Mouse (Mus musculus) limb, embryonic 11.5 days (tissue): ENCODE results near the gene Palb2. TPM values are rescaled to one million over a fixed set of nuclear protein-coding genes. Genes with fewer than 3 reads are reported as not detected.

Experiments used
- ATAC-seq: fragments of 200-750 bp; cut with Nextera tagmentation; 2 replicates; pipeline ENCODE4 v1.8.0; 2017; ENCODE audit warnings: low read depth; ENCODE audit not compliant: insufficient number of reproducible peaks, low FRiP score, low TSS enrichment
- DNase-seq: peaks from one replicate; pipeline ENCODE4 v3.0.0-alpha.2; 2015; ENCODE audit warnings: low spot score
- H3K27ac ChIP-seq: fragments of 300-500 bp; sonication (generic); replicated peaks from 2 replicates; pipeline ENCODE4 v1.5.1; 2014; ENCODE audit warnings: low read depth, mild to moderate bottlenecking, low read length
- H3K27me3 ChIP-seq: fragments of 300-500 bp; sonication (generic); 2 replicates; pipeline ENCODE4 v1.6.1; 2014; ENCODE audit warnings: mild to moderate bottlenecking, low read length, mixed read lengths; ENCODE audit not compliant: control insufficient read depth, insufficient read depth
- H3K36me3 ChIP-seq: fragments of 300-500 bp; sonication (generic); 2 replicates; pipeline ENCODE4 v1.6.1; 2014; ENCODE audit warnings: mild to moderate bottlenecking, low read length, moderate library complexity, mixed read lengths; ENCODE audit not compliant: control insufficient read depth, insufficient read depth
- H3K4me1 ChIP-seq: fragments of 300-500 bp; sonication (generic); 2 replicates; pipeline ENCODE4 v1.6.1; 2014; ENCODE audit warnings: low read length, mixed read lengths; ENCODE audit not compliant: control insufficient read depth, insufficient read depth
- H3K4me2 ChIP-seq: fragments of 300-500 bp; sonication (generic); 2 replicates; pipeline ENCODE4 v1.6.1; 2014; ENCODE audit warnings: low read depth, mild to moderate bottlenecking, moderate library complexity; ENCODE audit not compliant: severe bottlenecking
- H3K4me3 ChIP-seq: fragments of 300-500 bp; sonication (generic); 2 replicates; pipeline ENCODE4 v1.5.1; 2014; ENCODE audit warnings: low read depth, low read length
- H3K9ac ChIP-seq: fragments of 300-500 bp; sonication (generic); 2 replicates; pipeline ENCODE4 v1.6.1; 2014; ENCODE audit warnings: mild to moderate bottlenecking, low read length
- H3K9me3 ChIP-seq: fragments of 300-500 bp; sonication (generic); 2 replicates; pipeline ENCODE4 v1.6.1; 2016; ENCODE audit warnings: low read length; ENCODE audit not compliant: control insufficient read depth
- WGBS: fragments of 180-500 bp; shearing (Covaris S2); extraction: QIAGEN DNeasy Blood & Tissue Kit; methylation state at CpG from one replicate; pipeline ENCODE4 v1.1.7; 2014; 5-methylcytosine and 5-hydroxymethylcytosine counted together
- polyA plus RNA-seq: library from polyadenylated mRNA; unstranded; fragments of >200 nt; fragmentation: Nextera tagmentation; extraction: Ambion mirVana; gene quantifications from 2 replicates; pipeline ENCODE4 v1.2.1, GENCODE M21; 2014

Gene Palb2
- polyA plus RNA-seq, 1 experiment from 2014 or later = 25.0 TPM

GRCm38 (mm10) chr7:122065656-122066055 is 67.1 kb downstream of the Palb2 start:
- H3K36me3 ChIP-seq = peaks cover 4% of the 10 kb centered on the region
- H3K4me3 ChIP-seq = no peak overlapping the region
- ATAC-seq (no peak), DNase-seq (no peak)
- no peaks in the 10 kb centered on the region for H3K9me3 ChIP-seq
- H3K4me2 ChIP-seq = no peak overlapping the region; the same call in 1 of the 2 replicates
- no peak overlapping the region for H3K9ac ChIP-seq
- H3K4me1 ChIP-seq = peaks cover 5% of the 10 kb centered on the region
- WGBS = 82% methylated on average over 1 of the region's 1 CpGs
- no peak overlapping the region for H3K27ac ChIP-seq
- H3K27me3 ChIP-seq = no peaks in the 10 kb centered on the region

Other genes starting within 250 kb of the Palb2 start
- 20.8 and 21.0 TPM in 2 replicates for gene Cog7, start 151.3 kb downstream of the Palb2 start, polyA plus RNA-seq
- gene Gga2, start 111.8 kb downstream of the Palb2 start, polyA plus RNA-seq = 90.2 and 108 TPM in 2 replicates
- 108 and 109 TPM in 2 replicates for gene Ubfd1, start 65.8 kb downstream of the Palb2 start, polyA plus RNA-seq
- 17.1 and 17.8 TPM in 2 replicates for gene Ears2, start 65.7 kb downstream of the Palb2 start, polyA plus RNA-seq
- gene Ndufab1, start 31.1 kb downstream of the Palb2 start, polyA plus RNA-seq = 661 and 703 TPM in 2 replicates
- gene Dctn5, start 56 bp upstream of the Palb2 start, polyA plus RNA-seq = 118 and 122 TPM in 2 replicates
- 155 and 161 TPM in 2 replicates for gene Plk1, start 26.5 kb upstream of the Palb2 start, polyA plus RNA-seq
- not detected in 2 replicates for gene Ern2, start 53.2 kb upstream of the Palb2 start, polyA plus RNA-seq
- not detected in 2 replicates for gene Chp2, start 86.5 kb upstream of the Palb2 start, polyA plus RNA-seq
- gene Prkcb, start 155.8 kb upstream of the Palb2 start, polyA plus RNA-seq = 4.4 and 4.6 TPM in 2 replicates